Mouse (Mus musculus) layer of hippocampus, adult 2 months (tissue): ENCODE data around the gene Wdcp. TPM values are rescaled to one million over a fixed set of nuclear protein-coding genes. Genes with fewer than 3 reads are reported as not detected.

ENCODE experiments used
- DNase-seq, 2 experiments: peaks; one replicate each; pipeline ENCODE4 v3.0.0; 2022; ENCODE audit warnings: low spot score in 2 of 2
- H3K27ac ChIP-seq: fragments of 200-600 bp; 2 replicates; pipeline ENCODE4 v1.8.1; 2022
- H3K4me3 ChIP-seq: fragments of 200-600 bp; 2 replicates; pipeline ENCODE4 v1.8.1; 2022; ENCODE audit warnings: mild to moderate bottlenecking
- CTCF ChIP-seq: fragments of 200-600 bp; conservative IDR thresholded peaks from 2 replicates; pipeline ENCODE4 v1.8.1; 2022; ENCODE audit warnings: antibody characterized with exemption, mild to moderate bottlenecking, moderate library complexity
- total RNA-seq, 2 experiments: library from RNA; stranded (reverse); gene quantifications; 2 replicates each; pipeline ENCODE4 v1.2.3; 2021

Wdcp gene
- total RNA-seq, 2 experiments from 2014 or later = 12.7 to 14.3 TPM

DNA sequence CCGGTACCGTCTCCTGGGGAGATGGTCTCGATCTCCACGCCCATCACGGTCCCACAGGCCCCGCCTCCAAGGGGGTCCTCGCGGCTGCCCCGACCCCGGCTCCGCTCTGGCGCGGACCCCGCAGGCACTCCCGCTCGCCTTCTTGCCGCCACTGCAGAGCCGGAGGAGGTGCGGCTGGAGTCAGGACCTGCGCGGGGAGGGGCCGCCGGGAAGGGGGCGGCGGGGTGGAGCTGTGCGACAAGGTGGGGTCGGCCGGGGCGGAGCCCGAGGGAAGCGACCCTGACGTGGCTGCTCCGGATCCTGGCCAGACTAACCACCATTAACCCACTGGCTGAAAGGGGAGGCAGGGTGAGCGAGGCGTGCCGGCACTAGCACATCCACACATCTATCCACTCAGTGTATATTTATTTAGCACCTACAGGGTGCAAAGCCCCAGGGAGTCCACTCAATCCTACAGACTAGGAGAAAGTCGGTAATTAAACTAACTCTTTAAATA, 1.7 kb upstream of the Wdcp start, which contains the start of gene Fkbp1b:
Gene Fkbp1b (minus strand): TSS at position 200 of the 496 bp plus-strand sequence.
- peak within 1 kb of the TSS; percentile 67 for H3K27ac ChIP-seq
- no peak for TF ChIP-seq CTCF
- peak in 1 of 2 experiments; percentile 48 for DNase-seq
- peak within 1 kb of the TSS; percentile 80 for H3K4me3 ChIP-seq

DNA sequence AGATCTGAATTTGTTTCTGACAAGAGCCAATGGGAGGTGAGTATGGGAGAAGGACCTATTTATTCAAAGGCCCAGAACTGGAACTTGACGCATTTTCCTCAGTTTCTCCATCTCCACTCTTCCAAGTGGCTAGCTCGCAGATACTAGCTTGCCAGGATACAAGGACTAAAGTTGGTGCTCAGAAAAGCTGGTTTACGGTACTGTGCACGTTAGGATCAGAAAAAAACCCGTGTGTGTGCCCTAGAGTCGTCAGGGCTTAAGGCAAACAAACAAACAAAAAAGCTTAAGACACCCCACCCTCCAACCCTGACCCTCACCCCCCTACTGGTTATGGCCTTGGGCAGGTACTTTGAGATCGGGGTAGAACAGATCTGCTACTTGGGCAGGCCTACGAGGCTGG, 647 bp upstream of the Wdcp start:
- no peak overlapping the region for H3K4me3 ChIP-seq
- no peak for DNase-seq
- no peak for TF ChIP-seq CTCF
- H3K27ac ChIP-seq = no peak overlapping the region

DNA sequence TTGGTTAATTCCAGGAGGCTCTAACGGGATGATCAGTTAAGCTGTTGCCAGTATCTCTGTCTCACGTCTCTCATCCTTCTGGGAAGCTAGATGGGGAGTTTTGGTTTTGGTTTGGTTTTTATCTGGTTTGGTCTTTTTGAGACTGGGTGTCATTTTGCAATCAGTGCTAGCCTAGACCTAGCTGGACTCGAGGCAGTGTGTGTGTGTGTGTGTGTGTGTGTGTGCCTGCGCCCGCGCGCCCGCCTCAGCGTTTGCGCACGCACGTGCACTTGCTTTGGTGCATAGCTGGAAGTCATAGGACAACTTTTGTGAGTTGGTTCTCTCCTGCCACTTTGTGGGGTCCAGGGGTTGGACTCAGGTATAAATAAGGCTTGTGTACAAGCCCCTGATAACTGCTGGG, 638 bp downstream of the Wdcp start:
- DNase-seq = no peak

DNA sequence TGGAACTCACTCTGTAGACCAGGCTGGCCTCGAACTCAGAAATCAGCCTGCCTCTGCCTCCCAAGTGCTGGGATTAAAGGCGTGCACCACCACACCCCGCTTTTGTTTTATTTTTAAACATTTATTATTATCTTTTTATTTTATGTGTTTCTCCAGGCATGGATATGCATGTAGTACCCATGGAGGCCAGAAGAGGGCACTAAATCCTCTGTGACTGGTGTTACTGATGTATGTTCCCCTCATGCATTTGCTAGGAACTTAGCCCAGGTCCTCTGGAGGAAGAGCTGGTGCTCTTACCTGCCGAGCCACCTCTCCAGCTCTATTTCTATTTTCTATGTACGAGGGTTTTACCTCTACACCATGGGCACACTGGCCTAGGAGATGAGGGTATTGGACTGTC, 13.1 kb downstream of the Wdcp start:
- Histone ChIP-seq H3K4me3 (no peak overlapping the region), H3K27ac (no peak overlapping the region)
- peak; percentile 68 for TF ChIP-seq CTCF
- no peak for DNase-seq

More for the DNA sequence above, 638 bp downstream of the Wdcp start:
- Histone ChIP-seq H3K4me3 (peak overlapping the region; percentile 61), H3K27ac (peak overlapping the region; percentile 43)
- no peak for TF ChIP-seq CTCF

DNA sequence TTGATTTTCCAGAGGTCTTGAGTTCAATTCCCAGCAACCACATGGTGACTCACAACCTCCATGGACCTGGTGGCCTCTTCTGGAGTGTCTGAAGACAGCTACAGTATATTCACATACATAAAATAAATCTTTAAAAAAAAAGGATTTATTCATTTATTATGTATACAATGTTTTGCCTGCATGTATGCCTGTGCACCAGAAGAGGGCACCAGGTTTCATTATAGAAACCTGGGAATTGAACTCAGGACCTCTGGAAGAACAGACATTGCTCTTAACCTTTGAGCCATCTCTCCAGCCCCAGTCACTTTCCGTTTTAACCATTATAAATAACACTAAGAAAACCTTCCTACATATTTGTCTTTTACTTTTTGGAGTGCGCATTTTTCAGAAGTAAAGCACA, 13.7 kb downstream of the Wdcp start:
- peak; percentile 65 for TF ChIP-seq CTCF
- Histone ChIP-seq H3K27ac (no peak overlapping the region), H3K4me3 (no peak overlapping the region)
- DNase-seq = no peak

DNA sequence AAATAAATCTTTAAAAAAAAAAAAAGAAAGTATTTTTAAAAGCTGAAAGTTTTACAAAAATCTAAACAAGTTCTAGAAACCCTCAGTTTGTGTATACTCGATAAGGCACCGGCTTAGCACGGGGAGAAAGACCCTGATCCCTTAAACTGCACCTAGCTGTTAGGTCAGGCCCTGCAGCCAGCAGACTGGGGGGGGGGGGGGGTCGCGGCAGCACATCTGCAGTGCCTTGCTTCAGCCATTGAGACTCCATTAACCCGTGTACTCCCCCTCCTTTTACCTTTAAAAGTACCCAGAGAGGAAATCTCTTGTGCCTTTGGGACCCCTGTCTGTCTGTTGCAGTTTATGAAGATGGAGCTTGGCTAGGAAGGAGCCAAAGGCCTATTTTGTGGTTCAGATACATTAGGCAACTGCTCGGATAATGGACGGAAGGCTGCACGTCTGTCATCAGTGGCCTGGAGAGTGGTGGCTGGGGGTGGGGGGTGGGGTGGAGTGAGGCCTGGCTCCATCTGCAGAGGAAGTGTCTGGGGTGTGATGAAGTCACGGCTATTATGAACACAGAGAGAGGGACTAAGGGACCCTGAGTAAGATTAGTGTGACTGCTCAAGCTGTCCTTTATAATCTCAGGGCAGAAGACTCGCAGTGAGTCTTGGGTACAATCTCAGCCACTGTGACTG, 16.3 kb downstream of the Wdcp start:
- H3K27ac ChIP-seq = no peak overlapping the region
- DNase-seq = no peak
- TF ChIP-seq CTCF = no peak
- H3K4me3 ChIP-seq = no peak overlapping the region

DNA sequence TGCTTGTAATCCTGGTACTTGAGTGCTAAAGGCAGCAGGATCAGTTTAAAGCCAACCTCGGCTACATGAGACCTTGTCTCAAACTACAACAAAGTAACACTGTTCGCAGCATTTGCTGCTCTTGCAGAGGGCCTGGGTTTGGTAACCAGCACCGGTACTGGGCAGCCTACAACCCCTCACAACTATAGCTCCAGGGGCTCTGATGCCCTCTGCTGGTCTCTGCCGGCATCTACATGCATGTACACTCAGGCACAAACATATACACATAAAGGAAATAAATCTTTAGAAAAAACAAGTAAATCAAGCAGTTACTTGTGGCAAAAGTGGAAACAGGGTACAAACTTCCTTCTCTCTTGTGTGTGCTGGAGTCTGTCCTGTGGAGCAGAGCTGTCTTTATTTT, 19.6 kb downstream of the Wdcp start:
- DNase-seq = no peak
- Histone ChIP-seq H3K4me3 (no peak overlapping the region), H3K27ac (no peak overlapping the region)
- peak; percentile 57 for TF ChIP-seq CTCF

DNA sequence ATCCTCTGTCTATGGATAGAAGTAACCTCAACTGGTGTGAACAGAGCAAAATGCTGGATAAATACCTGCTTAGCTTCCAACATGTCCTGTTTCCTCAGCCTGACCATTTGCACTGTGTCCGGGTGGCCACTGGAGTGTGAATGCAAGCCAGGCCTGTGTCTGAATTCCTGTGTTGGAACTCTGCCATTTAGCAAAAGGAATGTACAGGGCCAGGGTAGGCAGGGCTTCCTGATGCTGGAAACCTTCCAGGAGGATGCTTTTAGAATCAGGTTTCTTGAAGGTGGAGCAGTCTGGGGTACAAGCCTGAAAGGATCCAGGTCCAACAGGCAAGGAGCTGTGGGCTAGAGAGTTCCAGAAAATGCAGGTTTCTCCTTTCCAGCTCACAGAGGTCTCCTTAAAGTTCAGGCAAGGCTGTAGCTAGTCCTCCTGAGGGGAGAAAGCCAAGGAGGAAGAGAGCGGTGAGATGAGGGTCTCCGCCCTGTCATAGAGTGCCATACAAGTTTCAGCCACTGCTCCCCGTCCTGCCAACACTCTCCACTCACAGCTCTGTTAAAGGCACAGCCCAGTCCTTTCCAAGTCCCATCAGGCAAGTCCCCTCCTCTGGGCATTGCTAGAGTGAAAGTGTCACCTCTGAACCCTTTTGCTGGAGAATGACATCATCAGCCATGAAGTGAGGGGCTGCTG, 20.7 kb downstream of the Wdcp start:
- Histone ChIP-seq H3K27ac (peak overlapping the region; percentile 46; the same call in 1 of the 2 replicates), H3K4me3 (no peak overlapping the region)
- DNase-seq = no peak
- no peak for TF ChIP-seq CTCF

DNA sequence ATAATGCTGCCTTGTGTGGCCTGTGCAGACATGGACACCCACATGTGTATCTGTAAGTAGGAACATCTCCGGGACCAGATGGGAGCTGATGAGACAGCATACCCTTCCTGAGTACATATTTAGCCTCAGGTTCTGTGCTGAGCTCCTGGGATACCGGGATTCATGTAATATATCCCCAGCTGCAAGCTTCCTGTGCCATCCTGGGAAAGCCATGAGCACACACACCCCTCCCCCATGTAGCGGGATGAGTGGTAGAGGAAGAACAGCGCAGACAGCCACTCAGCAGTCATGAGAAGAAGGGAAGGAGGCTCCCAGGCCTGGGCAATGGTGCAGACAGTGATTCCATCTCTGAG, 21.2 kb downstream of the Wdcp start:
- H3K4me3 ChIP-seq = no peak overlapping the region
- TF ChIP-seq CTCF = no peak
- DNase-seq = peak; percentile 56 to 58
- peak overlapping the region; percentile 51; the same call in 1 of the 2 replicates for H3K27ac ChIP-seq

DNA sequence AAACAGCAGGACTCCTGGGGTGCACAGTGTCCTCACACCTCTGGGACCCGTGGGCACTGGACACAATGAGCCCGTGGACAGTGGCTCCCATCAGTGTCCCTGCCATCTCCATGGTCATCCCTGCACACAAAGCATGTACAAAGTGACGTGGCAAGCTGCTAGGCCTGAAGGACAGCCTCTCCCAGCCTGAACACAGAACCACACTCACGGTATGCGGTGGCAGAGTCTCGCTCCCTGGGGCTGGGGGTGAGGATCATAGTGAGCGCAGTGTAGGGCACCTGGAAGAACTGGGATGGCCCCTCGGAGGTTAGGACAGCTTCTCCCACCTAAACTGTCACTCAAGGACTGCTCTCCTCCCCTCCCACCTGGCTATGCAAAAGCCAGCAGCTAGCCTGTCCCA, 25.8 kb downstream of the Wdcp start:
- DNase-seq = no peak
- Histone ChIP-seq H3K27ac (no peak overlapping the region), H3K4me3 (no peak overlapping the region)
- TF ChIP-seq CTCF = no peak

DNA sequence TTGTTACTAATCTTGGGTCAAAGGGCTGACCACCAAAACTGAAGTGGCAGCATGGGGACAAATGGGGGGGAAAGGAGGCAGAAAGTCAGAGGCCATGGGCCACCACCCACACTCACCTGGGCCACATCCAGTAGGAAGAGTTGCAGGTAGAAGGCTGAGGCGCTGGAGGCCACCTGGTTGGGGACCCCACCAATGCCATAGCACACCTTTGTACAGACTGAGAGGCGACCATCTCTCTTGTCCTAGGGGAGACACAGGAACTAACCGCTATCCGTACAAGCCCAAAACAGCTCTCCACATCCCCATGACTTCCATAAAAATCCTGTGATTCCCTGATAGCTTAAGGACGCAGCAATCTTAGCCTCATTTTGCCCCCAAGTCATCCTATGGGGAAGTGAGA, 28.2 kb downstream of the Wdcp start:
- Histone ChIP-seq H3K4me3 (no peak overlapping the region), H3K27ac (no peak overlapping the region)
- DNase-seq = no peak
- TF ChIP-seq CTCF = no peak

DNA sequence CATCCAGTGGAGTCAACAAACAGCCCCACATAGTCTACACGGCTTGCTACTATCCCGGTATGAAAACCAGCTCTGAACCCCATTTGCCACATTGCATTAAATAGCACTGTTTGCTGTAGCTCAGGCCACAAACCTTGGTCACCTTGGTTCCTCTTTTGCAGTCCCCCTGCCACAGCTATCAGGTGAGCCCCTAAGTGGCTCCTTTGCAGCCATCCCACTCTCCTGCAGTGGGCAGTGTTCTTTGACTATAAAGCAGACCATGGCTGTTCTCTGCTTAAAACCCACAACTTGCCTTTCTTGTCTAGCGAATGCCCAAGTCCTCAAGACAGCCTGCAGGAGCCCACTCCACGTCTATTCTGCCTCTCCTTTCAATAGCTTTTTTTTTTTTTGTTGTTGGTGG, 29.2 kb downstream of the Wdcp start:
- Histone ChIP-seq H3K27ac (no peak overlapping the region), H3K4me3 (no peak overlapping the region)
- DNase-seq = no peak
- TF ChIP-seq CTCF = no peak; the same call in 1 of the 2 replicates

DNA sequence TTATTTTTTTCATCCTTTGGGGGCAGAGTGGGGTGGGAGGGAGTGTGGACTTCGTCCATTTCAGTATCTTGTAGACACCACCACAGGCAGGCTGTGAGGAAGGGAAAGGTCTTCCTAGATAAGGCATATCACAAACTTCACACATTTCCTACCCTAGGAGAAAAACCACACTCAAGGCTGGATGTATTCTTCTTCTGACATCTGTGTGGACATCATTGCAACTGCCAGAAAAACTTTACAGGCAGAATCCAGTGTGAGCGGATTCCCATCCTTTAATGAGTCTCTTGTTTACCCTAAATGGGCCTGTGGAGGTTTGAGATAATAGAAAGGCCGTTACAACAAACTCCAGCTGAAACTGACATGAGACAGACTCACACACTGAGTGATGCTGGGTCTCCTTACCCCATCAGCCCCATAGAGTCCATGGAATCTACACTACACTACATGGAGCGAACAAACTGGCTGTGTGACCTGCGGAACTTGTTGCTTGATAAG, 29.9 kb downstream of the Wdcp start:
- no peak for DNase-seq

DNA sequence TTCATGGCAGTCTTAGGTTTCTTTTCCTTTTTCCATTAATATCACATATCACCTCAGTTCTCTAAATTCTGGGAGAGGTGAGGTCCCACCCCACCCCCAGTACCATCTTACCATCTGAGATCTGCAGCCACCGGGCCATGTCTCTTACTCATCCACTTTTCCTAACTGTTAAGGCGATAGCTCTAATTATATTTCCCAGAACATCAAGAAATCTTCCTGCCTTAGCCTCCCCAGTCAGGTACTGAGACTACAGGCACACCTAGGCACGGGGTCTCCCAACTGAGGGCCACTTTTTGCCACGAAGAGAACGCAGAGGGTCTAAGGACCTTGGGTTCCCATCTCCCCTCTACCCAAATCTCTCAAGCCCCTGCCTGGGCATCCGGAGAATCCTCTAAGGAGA, 30.4 kb downstream of the Wdcp start:
- no peak for DNase-seq
- Histone ChIP-seq H3K27ac (no peak overlapping the region), H3K4me3 (no peak overlapping the region)
- no peak for TF ChIP-seq CTCF

More for the DNA sequence above, 29.9 kb downstream of the Wdcp start:
- no peak for TF ChIP-seq CTCF
- Histone ChIP-seq H3K4me3 (no peak overlapping the region), H3K27ac (no peak overlapping the region)
